Mouse (Mus musculus): ENCODE data around the gene Vmn1r115. TPM values are rescaled to one million over a fixed set of nuclear protein-coding genes. Genes with fewer than 3 reads are reported as not detected.

The Vmn1r115 gene
- not detected in 2 replicates for polyA plus RNA-seq (2015; fragmentation: Nextera tagmentation; extraction: Ambion mirVana)

DNA sequence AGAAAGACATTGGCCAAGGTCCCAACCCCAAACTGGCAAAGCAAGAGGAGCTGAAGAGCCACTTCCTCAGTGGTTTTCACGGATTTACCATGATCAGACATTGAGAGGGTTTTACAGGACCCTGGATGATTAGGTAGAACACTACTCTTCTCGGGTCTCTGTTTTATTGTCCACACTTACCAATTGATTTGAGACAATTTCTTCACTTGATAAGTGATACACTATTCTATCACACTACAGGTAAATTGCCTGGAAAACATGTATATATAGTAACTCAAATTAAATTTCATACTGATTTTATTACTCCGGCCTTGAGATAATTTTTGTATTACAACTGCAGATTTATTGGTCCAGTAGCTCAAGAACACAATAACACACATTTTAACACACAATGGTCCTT, at the start of gene Vmn1r115:
Vmn1r115 (minus strand) TSS at position 101 of the 400 bp plus-strand sequence.

GRCm38 (mm10) chr7:20884021-20884420, 39.2 kb upstream of the Vmn1r115 start, which contains the start of gene Vmn1r117:
TSS of gene Vmn1r117 (minus strand) at chr7:20884121.

DNA sequence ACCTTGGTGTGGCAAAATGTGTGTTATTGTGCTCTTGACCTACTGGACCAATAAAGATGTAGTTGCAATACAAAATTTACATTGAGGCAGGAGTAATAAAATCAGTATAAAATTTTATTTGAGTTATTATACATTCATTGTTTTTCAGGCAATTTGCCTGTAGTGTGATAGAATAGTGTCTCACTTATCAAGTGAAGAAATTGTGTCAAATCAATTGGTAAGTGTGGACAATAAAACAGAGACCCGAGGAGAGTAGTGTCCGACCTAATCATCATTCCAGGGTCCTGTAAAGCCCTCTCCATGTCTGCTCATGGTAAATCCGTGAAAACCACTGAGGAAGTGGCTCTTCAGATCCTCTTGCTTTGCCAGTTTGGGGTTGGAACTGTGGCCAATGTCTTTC, 27.2 kb upstream of the Vmn1r115 start, which contains the start of gene Vmn1r116:
Vmn1r116 (plus strand) TSS at position 301 of the 400 bp plus-strand sequence.

GRCm38 (mm10) chr7:20812086-20812485, 32.7 kb downstream of the Vmn1r115 start, which contains the start of gene Vmn1r114:
TSS of gene Vmn1r114 (minus strand) at chr7:20812186.

Other genes with a start within 250 kb of the Vmn1r115 start
- not detected in 2 replicates for gene Gm4513, start 246.0 kb downstream of the Vmn1r115 start, polyA plus RNA-seq (2015; fragmentation: Nextera tagmentation; extraction: Ambion mirVana)
- not detected in 2 replicates for gene Vmn1r107, start 176.1 kb downstream of the Vmn1r115 start, polyA plus RNA-seq (2015; fragmentation: Nextera tagmentation; extraction: Ambion mirVana)
- gene Vmn1r111, start 141.8 kb downstream of the Vmn1r115 start, polyA plus RNA-seq (2015; fragmentation: Nextera tagmentation; extraction: Ambion mirVana) = not detected in 2 replicates
- not detected in 2 replicates for gene Gm10668, start 114.4 kb downstream of the Vmn1r115 start, polyA plus RNA-seq (2015; fragmentation: Nextera tagmentation; extraction: Ambion mirVana)
- gene Vmn1r112, start 73.8 kb downstream of the Vmn1r115 start, polyA plus RNA-seq (2015; fragmentation: Nextera tagmentation; extraction: Ambion mirVana) = not detected in 2 replicates
- not detected in 2 replicates for gene Vmn1r113, start 57.7 kb downstream of the Vmn1r115 start, polyA plus RNA-seq (2015; fragmentation: Nextera tagmentation; extraction: Ambion mirVana)
- not detected in 2 replicates for gene Vmn1r114, start 32.8 kb downstream of the Vmn1r115 start, polyA plus RNA-seq (2015; fragmentation: Nextera tagmentation; extraction: Ambion mirVana)
- gene Vmn1r116, start 27.3 kb upstream of the Vmn1r115 start, polyA plus RNA-seq (2015; fragmentation: Nextera tagmentation; extraction: Ambion mirVana) = not detected in 2 replicates
- not detected in 2 replicates for gene Vmn1r117, start 39.1 kb upstream of the Vmn1r115 start, polyA plus RNA-seq (2015; fragmentation: Nextera tagmentation; extraction: Ambion mirVana)
- gene Vmn1r118, start 67.4 kb upstream of the Vmn1r115 start, polyA plus RNA-seq (2015; fragmentation: Nextera tagmentation; extraction: Ambion mirVana) = not detected in 2 replicates
- gene Vmn1r119, start 167.5 kb upstream of the Vmn1r115 start, polyA plus RNA-seq (2015; fragmentation: Nextera tagmentation; extraction: Ambion mirVana) = not detected in 2 replicates
- gene Vmn1r120, start 208.8 kb upstream of the Vmn1r115 start, polyA plus RNA-seq (2015; fragmentation: Nextera tagmentation; extraction: Ambion mirVana) = not detected in 2 replicates

Data from spleen, postnatal 0 days (tissue).